Mouse (Mus musculus) hindlimb bud, embryonic 11.5 days (tissue): ENCODE measurements at regions not wholly inside any gene's neighbourhood (a gene's known extent, or its start where the extent isn't known, plus 50 kb on each side); places are given as distances from the start of the nearest gene placed in this dataset.
A peak's percentile ranks its signal among the peaks of the same experiment; 100 is the strongest.

Source experiments
- DNase-seq: peaks from one replicate; pipeline ENCODE4 v3.0.0-alpha.2; 2012; ENCODE audit warnings: low read depth, low spot score; ENCODE audit errors: extremely low spot score

DNA sequence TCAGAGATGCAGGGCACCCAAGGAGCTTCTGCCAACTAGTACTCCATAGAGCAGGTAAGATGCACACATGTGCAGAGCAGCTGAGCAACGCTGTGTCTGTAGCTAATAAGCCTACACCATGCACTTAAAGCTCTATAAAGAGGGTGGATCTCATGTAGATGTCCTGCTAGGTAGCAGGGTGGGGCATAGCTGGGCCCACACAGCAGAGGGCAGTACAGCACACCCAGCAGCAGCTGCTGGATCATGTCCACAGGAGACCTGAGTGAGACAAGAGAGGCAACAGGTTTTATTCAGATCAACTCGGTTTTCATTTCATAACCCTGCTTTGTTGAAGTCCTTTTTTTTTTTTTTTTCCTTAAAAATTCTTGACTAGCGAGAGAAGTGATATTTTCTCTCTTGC is 151.5 kb upstream of the Gm10181 start:
- no peak for DNase-seq

- DNase-seq, result no peak
Observed at GRCm38 (mm10) chr9:24942943-24943342, 146.3 kb upstream of the Gm10181 start.

DNA sequence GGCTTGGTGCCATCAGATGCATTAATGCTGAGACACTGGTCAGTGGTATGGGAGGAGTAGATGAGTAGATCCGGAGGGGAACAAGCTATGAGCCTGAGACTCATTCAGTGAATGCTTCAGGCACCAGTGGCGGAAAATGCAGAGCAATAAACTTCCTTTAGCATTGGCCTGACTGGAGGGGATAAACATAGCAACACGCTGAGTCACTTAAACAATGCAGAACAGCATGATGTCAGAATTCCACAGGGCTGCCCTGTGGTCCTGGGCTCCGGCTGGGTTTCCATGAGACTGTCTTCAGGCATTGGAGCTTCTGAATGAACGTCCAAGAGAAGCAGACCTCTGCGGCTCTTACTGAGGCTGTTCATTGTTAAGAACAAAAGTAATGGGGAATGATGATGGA is 145.4 kb upstream of the Gm10181 start:
- no peak for DNase-seq

DNA sequence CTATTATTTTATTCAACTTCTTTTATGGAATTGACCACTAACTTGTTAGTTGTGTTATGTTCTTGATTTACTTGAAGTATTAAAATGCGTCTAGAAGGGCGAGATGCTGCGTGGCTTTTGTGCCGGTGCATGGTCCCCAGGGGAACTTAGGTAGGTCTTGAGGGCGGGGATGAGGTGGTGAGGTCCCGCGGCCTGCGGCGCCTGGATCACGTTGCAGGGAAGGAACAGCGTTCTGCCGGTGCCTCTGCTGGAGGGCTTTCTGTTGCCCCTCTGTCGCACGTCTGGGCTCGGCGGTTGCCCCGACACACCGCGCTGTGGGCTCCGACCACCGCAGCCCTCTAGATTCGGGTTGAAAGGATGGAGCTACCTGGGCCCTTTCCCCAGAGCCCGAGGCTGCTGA is 136.7 kb upstream of the Gm10181 start:
- no peak for DNase-seq

DNA sequence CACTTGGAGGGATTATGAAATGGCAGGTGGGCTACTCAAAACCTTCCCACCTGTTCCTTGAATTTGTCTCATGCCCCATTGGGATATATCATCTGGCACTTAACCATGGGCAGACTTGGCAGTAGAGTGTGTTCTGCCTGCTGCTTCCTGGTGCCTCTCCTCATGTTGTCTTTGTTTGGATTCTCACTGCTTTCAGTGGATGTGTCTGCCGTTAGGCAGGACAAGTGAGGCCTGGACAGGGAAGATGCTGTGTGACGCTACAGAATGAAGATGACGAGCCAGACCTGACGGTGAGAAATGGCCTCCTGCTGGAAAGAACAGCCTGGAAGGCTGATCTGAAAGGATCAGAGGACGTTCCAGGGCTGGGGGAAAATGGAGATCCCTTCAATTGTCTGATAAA is 133.6 kb upstream of the Gm10181 start:
- DNase-seq, result no peak

DNA sequence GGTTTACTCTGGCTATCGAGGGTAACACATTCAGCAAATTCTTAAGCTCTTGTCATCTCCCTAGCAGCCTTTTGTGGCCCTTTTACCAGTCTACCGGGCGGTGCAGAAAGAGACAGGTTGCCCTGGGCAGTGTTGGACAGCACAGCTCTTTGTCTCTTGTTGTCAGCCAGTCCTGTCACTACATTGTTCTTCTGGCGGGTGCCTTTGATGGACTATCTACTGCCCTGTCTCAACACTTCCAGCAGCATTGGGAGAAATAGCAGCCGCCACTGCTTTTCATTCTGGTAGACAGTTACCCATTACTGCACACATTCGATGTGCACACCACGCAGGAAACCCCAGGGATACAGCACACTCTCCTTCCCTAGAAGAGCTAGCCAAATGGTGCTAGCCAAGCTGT is 132.7 kb upstream of the Gm10181 start:
- no peak for DNase-seq

GRCm38 (mm10) chr9:24963290-24963689 is 125.9 kb upstream of the Gm10181 start:
- no peak for DNase-seq

- DNase-seq, result no peak
Observed at GRCm38 (mm10) chr9:24967571-24967970, 121.7 kb upstream of the Gm10181 start.

- no peak for DNase-seq
Observed at GRCm38 (mm10) chr9:24974021-24974741, 115.0 kb upstream of the Gm10181 start.

DNA sequence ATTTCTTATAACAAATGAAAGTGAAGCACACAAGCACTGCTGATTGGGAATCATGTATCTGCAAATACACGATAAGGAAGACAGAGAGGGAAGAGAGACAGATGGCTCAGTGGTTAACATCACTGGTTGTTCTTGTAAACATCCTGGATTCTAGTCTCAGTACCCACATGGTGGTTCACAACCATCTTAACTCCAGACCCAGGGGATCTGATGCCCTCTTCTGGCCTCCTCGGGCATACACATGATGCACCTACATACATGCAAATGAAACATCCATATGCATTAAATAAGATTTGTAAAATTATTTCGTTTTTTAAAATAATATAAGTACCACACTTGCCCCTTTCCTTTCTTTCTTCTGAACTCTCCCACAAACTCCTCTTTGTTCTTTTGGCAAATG is 106.4 kb upstream of the Gm10181 start:
- no peak for DNase-seq

GRCm38 (mm10) chr9:24994491-24994890 is 94.7 kb upstream of the Gm10181 start:
- no peak for DNase-seq

DNA sequence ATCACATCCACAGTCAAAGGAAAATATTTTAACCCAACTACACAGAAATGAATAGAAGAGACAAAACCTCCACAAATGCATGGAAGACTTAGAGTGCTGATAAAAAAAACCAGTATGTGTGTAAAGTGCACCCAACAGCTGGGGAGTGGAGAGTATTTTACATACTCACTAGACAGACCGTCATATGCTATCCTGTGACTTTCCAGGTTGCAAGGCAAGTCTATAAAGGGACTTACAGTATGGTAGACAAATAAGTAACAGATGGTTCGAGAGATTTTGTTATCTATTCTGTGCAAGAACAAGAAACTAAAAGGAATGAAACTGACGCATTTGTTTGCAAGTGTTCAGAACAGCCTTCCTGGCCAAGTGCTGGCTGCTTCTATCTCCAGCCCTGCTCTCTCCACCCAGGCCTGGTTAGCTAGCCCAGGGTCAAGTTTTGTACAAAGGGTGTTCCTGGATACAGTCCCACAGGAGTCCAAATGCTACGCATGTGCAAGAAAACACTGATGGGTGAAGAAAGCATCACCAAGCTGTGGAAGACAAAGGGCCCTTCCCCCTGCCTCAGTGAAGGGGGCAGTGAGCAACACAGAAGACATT is 68.0 kb upstream of the Gm10181 start:
- DNase-seq, result no peak

DNA sequence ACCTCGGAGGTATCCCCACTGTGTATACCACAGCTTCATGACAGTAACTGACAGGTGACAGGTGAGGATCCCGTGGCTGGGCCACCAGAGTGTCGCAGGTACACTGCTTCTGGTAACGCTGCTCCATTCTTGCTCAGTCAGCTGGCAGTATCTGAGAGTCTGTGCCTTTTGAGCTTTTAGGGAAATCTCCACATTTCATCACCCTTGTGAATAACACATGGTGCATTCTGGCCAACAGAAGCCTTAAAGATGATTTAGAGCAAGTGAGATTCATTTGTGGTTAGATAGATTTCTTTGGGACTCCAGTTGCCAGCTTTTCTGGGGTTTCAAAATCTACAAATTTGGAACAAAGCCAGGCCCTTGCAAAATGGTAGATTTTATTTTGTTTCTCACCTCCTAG is 66.8 kb upstream of the Gm10181 start:
- DNase-seq, result no peak

DNA sequence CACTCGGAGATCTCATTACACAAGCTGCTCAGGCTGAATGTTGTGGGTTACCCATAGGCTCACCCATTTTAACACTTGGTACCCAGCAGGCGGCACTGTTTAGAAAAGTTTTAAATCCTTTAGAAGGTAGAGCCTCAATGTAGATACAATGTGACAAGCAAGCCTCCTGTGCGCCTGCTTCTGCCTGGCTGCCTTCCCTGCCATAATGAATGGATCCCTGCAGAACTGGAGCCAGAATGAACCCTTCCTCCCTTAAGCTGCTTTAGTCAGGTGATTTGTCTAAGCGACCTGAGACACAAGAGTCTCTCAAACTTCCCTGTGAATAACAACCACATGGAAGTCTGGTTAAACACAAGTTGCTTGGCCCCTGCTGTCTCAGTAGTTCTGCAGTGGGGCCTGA is 64.7 kb upstream of the Gm10181 start:
- no peak for DNase-seq

GRCm38 (mm10) chr9:25027581-25027980 is 61.6 kb upstream of the Gm10181 start:
- peak; percentile 47 for DNase-seq

- no peak for DNase-seq
Observed at GRCm38 (mm10) chr9:25028305-25028704, 60.9 kb upstream of the Gm10181 start.

DNA sequence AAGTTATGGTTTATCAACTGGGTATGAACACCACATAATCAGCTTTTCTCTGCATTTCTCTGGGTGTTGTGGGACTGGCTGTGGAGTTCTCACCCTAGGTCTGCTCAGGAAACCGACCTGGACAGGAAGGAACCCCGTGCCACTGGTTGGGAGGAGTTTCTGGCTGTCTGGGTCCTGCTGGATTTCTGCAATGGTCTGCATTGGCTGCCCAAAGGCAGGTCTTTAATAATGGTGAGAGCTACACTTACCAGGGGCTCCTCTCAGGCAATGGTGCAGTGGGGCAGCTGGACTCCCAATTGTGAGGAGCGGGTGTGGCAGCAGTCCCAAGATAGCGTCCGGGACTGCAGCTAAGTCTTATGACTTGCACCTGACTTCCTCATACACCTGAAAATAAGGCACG is 57.8 kb upstream of the Gm10181 start:
- no peak for DNase-seq
